Mouse (Mus musculus): Measurements from ENCODE around the gene Ppil1. TPM values are rescaled to one million over a fixed set of nuclear protein-coding genes. Genes with fewer than 3 reads are reported as not detected.

The Ppil1 gene
- polyA plus RNA-seq, 1 experiment = 26.0 TPM

GRCm38 (mm10) chr17:29304376-29305057, 40.5 kb upstream of the Ppil1 start:
- no peak overlapping the region for H3K27ac ChIP-seq (ENCODE audit: insufficient read depth, low read depth, low read length)
- H3K4me3 ChIP-seq (ENCODE audit: low read depth, low read length) = no peak overlapping the region
- H3K27me3 ChIP-seq (ENCODE audit: control insufficient read depth, insufficient read depth, low read length) = no peaks in the 10 kb centered on the region
- TF ChIP-seq CTCF (IDR thresholded peaks at IDR 0.05; ENCODE audit: extremely low read depth, insufficient read length, insufficient replicate concordance, low read depth, low read length) (no peak), POLR2A (IDR thresholded peaks at IDR 0.05; ENCODE audit: low read depth, low read length) (no peak)
- peaks cover 7% of the 10 kb centered on the region for H3K4me1 ChIP-seq (ENCODE audit: control insufficient read depth, insufficient read depth, insufficient read length, low read length)
- WGBS = 38% methylated on average over 13 of the region's 13 CpGs
- peaks cover 26% of the 10 kb centered on the region for H3K36me3 ChIP-seq (ENCODE audit: control insufficient read depth, insufficient read depth, low read length)

GRCm38 (mm10) chr17:29303856-29304255, 39.9 kb upstream of the Ppil1 start:
- no peaks in the 10 kb centered on the region for H3K27me3 ChIP-seq (ENCODE audit: control insufficient read depth, insufficient read depth, low read length)
- peaks cover 7% of the 10 kb centered on the region for H3K4me1 ChIP-seq (ENCODE audit: control insufficient read depth, insufficient read depth, insufficient read length, low read length)
- TF ChIP-seq POLR2A (IDR thresholded peaks at IDR 0.05; ENCODE audit: low read depth, low read length) (no peak), CTCF (IDR thresholded peaks at IDR 0.05; ENCODE audit: extremely low read depth, insufficient read length, insufficient replicate concordance, low read depth, low read length) (no peak)
- H3K36me3 ChIP-seq (ENCODE audit: control insufficient read depth, insufficient read depth, low read length) = peaks cover 29% of the 10 kb centered on the region
- H3K27ac ChIP-seq (ENCODE audit: insufficient read depth, low read depth, low read length) = peak overlapping the region; percentile 18; the same call in 1 of the 2 replicates
- H3K4me3 ChIP-seq (ENCODE audit: low read depth, low read length) = no peak overlapping the region
- WGBS = 78% methylated on average over 3 of the region's 3 CpGs

- H3K27me3 ChIP-seq (ENCODE audit: control insufficient read depth, insufficient read depth, low read length) = no peaks in the 10 kb centered on the region
- H3K4me3 ChIP-seq (ENCODE audit: low read depth, low read length) = no peak overlapping the region
- H3K27ac ChIP-seq (ENCODE audit: insufficient read depth, low read depth, low read length) = no peak overlapping the region
- WGBS = 78% methylated on average over 3 of the region's 3 CpGs
- H3K36me3 ChIP-seq (ENCODE audit: control insufficient read depth, insufficient read depth, low read length) = peaks cover 35% of the 10 kb centered on the region
- TF ChIP-seq POLR2A (IDR thresholded peaks at IDR 0.05; ENCODE audit: low read depth, low read length) = no peak
- TF ChIP-seq CTCF (IDR thresholded peaks at IDR 0.05; ENCODE audit: extremely low read depth, insufficient read length, insufficient replicate concordance, low read depth, low read length) = no peak
- peaks cover 7% of the 10 kb centered on the region for H3K4me1 ChIP-seq (ENCODE audit: control insufficient read depth, insufficient read depth, insufficient read length, low read length)
Measured at GRCm38 (mm10) chr17:29303087-29303486, 39.1 kb upstream of the Ppil1 start.

- no peak overlapping the region for H3K27ac ChIP-seq (ENCODE audit: insufficient read depth, low read depth, low read length)
- peaks cover 41% of the 10 kb centered on the region for H3K36me3 ChIP-seq (ENCODE audit: control insufficient read depth, insufficient read depth, low read length)
- TF ChIP-seq CTCF (IDR thresholded peaks at IDR 0.05; ENCODE audit: extremely low read depth, insufficient read length, insufficient replicate concordance, low read depth, low read length) = no peak
- TF ChIP-seq POLR2A (IDR thresholded peaks at IDR 0.05; ENCODE audit: low read depth, low read length) = no peak
- H3K4me1 ChIP-seq (ENCODE audit: control insufficient read depth, insufficient read depth, insufficient read length, low read length) = peaks cover 7% of the 10 kb centered on the region
- no peak overlapping the region for H3K4me3 ChIP-seq (ENCODE audit: low read depth, low read length)
- H3K27me3 ChIP-seq (ENCODE audit: control insufficient read depth, insufficient read depth, low read length) = no peaks in the 10 kb centered on the region
- 88% methylated on average over 5 of the region's 5 CpGs for WGBS
Measured at GRCm38 (mm10) chr17:29302149-29302548, 38.2 kb upstream of the Ppil1 start.

GRCm38 (mm10) chr17:29301421-29301820, 37.4 kb upstream of the Ppil1 start:
- H3K27me3 ChIP-seq (ENCODE audit: control insufficient read depth, insufficient read depth, low read length) = no peaks in the 10 kb centered on the region
- WGBS = 96% methylated on average over 6 of the region's 6 CpGs
- H3K36me3 ChIP-seq (ENCODE audit: control insufficient read depth, insufficient read depth, low read length) = peaks cover 42% of the 10 kb centered on the region
- no peak overlapping the region for H3K27ac ChIP-seq (ENCODE audit: insufficient read depth, low read depth, low read length)
- H3K4me1 ChIP-seq (ENCODE audit: control insufficient read depth, insufficient read depth, insufficient read length, low read length) = peaks cover 7% of the 10 kb centered on the region
- no peak overlapping the region for H3K4me3 ChIP-seq (ENCODE audit: low read depth, low read length)
- no peak for TF ChIP-seq CTCF (IDR thresholded peaks at IDR 0.05; ENCODE audit: extremely low read depth, insufficient read length, insufficient replicate concordance, low read depth, low read length)
- no peak for TF ChIP-seq POLR2A (IDR thresholded peaks at IDR 0.05; ENCODE audit: low read depth, low read length)

- WGBS = 89% methylated on average over 7 of the region's 7 CpGs
- H3K36me3 ChIP-seq (ENCODE audit: control insufficient read depth, insufficient read depth, low read length) = peaks cover 46% of the 10 kb centered on the region
- TF ChIP-seq CTCF (IDR thresholded peaks at IDR 0.05; ENCODE audit: extremely low read depth, insufficient read length, insufficient replicate concordance, low read depth, low read length) (no peak), POLR2A (IDR thresholded peaks at IDR 0.05; ENCODE audit: low read depth, low read length) (no peak)
- peaks cover 7% of the 10 kb centered on the region for H3K4me1 ChIP-seq (ENCODE audit: control insufficient read depth, insufficient read depth, insufficient read length, low read length)
- no peak overlapping the region for H3K27ac ChIP-seq (ENCODE audit: insufficient read depth, low read depth, low read length)
- H3K4me3 ChIP-seq (ENCODE audit: low read depth, low read length) = no peak overlapping the region
- no peaks in the 10 kb centered on the region for H3K27me3 ChIP-seq (ENCODE audit: control insufficient read depth, insufficient read depth, low read length)
Measured at GRCm38 (mm10) chr17:29300926-29301325, 36.9 kb upstream of the Ppil1 start.

GRCm38 (mm10) chr17:29299282-29299681, 35.3 kb upstream of the Ppil1 start:
- TF ChIP-seq POLR2A (IDR thresholded peaks at IDR 0.05; ENCODE audit: low read depth, low read length) (no peak), CTCF (IDR thresholded peaks at IDR 0.05; ENCODE audit: extremely low read depth, insufficient read length, insufficient replicate concordance, low read depth, low read length) (no peak)
- Histone ChIP-seq H3K27me3 (ENCODE audit: control insufficient read depth, insufficient read depth, low read length) (no peaks in the 10 kb centered on the region), H3K4me3 (ENCODE audit: low read depth, low read length) (no peak overlapping the region), H3K4me1 (ENCODE audit: control insufficient read depth, insufficient read depth, insufficient read length, low read length) (peaks cover 7% of the 10 kb centered on the region; the same call in 1 of the 2 replicates), H3K27ac (ENCODE audit: insufficient read depth, low read depth, low read length) (no peak overlapping the region), H3K36me3 (ENCODE audit: control insufficient read depth, insufficient read depth, low read length) (peaks cover 51% of the 10 kb centered on the region)
- 96% methylated on average over 4 of the region's 4 CpGs for WGBS
